Mouse (Mus musculus) megakaryocyte progenitor cell, adult 5-6 weeks (primary cell): ENCODE data around the gene Prl8a1. TPM values are rescaled to one million over a fixed set of nuclear protein-coding genes. Genes with fewer than 3 reads are reported as not detected.

ENCODE experiments used
- ATAC-seq: replicated peaks from 2 replicates; pipeline ENCODE4 v1.8.0; 2016; ENCODE audit warnings: mild to moderate bottlenecking, moderate TSS enrichment, inconsistent platforms; ENCODE audit not compliant: poor library complexity
- total RNA-seq, 2 experiments: library from RNA; stranded (forward) in 1 of 2; stranded (reverse) in 1 of 2; fragments of 157-497, 149-512 nt in 1 of 2; fragments of 200-1000 nt in 1 of 2; gene quantifications; 2 replicates each; pipeline versions ENCODE4 v1.2.3 to v1.2.4; 2015 to 2017

Gene Prl8a1
- total RNA-seq (2015) = not detected in 2 replicates
- not detected in 2 replicates for total RNA-seq (2017)

DNA sequence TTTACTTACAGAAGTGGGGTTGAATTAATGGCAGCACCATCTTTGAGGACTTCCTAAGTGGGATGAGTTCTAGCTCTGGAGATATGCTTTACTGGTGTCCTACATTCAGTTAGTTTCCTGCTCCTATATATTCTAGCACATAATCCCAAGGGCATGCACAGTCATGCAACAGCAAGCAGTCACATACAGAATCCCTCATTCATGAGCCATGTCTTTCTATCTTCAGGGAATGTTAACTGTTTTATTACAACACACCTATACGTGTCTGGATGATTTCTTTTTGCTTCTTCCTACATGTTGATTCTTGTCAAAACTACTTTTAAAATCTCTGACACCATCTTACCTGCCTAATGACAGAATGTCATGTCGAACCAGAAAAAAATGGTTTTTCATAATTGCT, at the start of gene Prl8a1:
Prl8a1 (minus strand) TSS at position 101 of the 400 bp plus-strand sequence.
- ATAC-seq = no peak

DNA sequence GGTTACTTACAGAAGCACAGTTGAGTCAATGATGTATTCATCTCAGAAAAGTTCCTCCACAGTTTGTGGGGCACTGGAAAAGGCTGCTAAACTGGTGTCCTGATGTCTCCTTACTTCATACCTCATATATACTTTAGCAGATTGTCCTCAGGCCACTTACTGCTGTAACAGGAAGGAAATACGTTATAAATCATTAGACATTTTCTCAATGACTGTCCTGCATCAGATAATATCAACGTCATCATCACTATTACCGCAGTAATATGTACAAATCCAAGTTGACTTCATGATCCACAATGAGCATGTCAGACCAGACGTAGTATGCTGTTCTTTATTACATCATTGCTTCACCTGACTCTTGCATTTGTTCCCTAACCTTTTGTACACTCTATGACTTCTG, 28.5 kb upstream of the Prl8a1 start, which contains the start of gene Prl7b1:
Prl7b1 (minus strand) TSS at position 101 of the 400 bp plus-strand sequence.
- ATAC-seq = no peak

DNA sequence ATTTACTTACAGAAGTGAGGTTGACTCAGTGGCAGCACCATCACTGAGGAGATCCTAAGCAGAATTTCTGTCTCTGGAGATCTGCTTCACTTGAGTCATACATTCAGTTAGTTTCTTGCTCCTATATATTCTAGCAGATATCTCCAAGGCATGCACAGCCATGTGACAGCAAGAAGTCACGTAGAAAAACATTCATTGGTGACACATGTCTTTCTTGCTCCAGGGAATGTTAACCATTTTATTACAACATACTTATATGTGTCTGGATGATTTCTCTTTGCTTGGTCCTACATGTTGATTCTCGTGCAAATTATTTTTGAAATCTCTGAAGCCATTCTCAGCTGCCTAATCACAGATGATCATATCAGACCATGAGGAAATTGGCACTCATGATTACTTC, 17.5 kb downstream of the Prl8a1 start, which contains the start of gene Prl8a9:
Prl8a9 (minus strand) TSS at position 101 of the 400 bp plus-strand sequence.
- ATAC-seq = no peak

DNA sequence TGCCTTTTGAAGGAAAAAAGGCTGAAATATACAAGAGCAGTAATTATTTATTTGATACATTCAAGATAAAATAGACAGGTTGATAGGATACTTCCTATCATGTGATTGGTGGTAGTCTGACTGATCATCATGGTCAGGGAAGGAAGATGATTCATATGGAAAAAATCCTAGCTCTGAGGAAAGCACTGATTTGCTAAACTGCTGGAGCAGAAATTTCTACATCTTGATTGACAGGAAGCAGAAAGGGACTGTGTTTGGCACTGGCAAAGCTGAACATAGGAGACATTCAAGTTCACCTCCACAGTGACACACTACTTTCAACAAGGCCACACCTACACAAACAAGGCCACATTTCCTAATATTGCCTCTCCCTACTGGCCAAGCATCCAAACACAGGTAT, 28.6 kb downstream of the Prl8a1 start:
- ATAC-seq = no peak

Other genes with a start within 250 kb of the Prl8a1 start
- gene Prl8a2, start 236.5 kb downstream of the Prl8a1 start, total RNA-seq (2015) = not detected in 2 replicates
- gene Prl8a2, start 236.5 kb downstream of the Prl8a1 start, total RNA-seq (2017) = not detected in 2 replicates
- not detected in 2 replicates for gene Prl2b1, start 191.3 kb downstream of the Prl8a1 start, total RNA-seq (2015)
- gene Prl2b1, start 191.3 kb downstream of the Prl8a1 start, total RNA-seq (2017) = not detected in 2 replicates
- gene Prl8a6, start 143.5 kb downstream of the Prl8a1 start, total RNA-seq (2015) = not detected in 2 replicates
- gene Prl8a6, start 143.5 kb downstream of the Prl8a1 start, total RNA-seq (2017) = not detected in 2 replicates
- not detected in 2 replicates for gene Prl8a8, start 69.0 kb downstream of the Prl8a1 start, total RNA-seq (2015)
- gene Prl8a8, start 69.0 kb downstream of the Prl8a1 start, total RNA-seq (2017) = not detected in 2 replicates
- gene Prl8a9, start 17.6 kb downstream of the Prl8a1 start, total RNA-seq (2015) = not detected in 2 replicates
- not detected in 2 replicates for gene Prl8a9, start 17.6 kb downstream of the Prl8a1 start, total RNA-seq (2017)
- gene Prl7b1, start 28.4 kb upstream of the Prl8a1 start, total RNA-seq (2015) = not detected in 2 replicates
- gene Prl7b1, start 28.4 kb upstream of the Prl8a1 start, total RNA-seq (2017) = not detected in 2 replicates
- not detected in 2 replicates for gene Prl7a1, start 60.3 kb upstream of the Prl8a1 start, total RNA-seq (2015)
- gene Prl7a1, start 60.3 kb upstream of the Prl8a1 start, total RNA-seq (2017) = not detected in 2 replicates
- gene Prl7a2, start 85.9 kb upstream of the Prl8a1 start, total RNA-seq (2015) = not detected in 2 replicates
- gene Prl7a2, start 85.9 kb upstream of the Prl8a1 start, total RNA-seq (2017) = not detected in 2 replicates
- gene Prl7d1, start 134.6 kb upstream of the Prl8a1 start, total RNA-seq (2015) = not detected in 2 replicates
- gene Prl7d1, start 134.6 kb upstream of the Prl8a1 start, total RNA-seq (2017) = not detected in 2 replicates
- not detected in 2 replicates for gene Prl7c1, start 198.6 kb upstream of the Prl8a1 start, total RNA-seq (2015)
- not detected in 2 replicates for gene Prl7c1, start 198.6 kb upstream of the Prl8a1 start, total RNA-seq (2017)
- not detected in 2 replicates for gene Prl2a1, start 219.5 kb upstream of the Prl8a1 start, total RNA-seq (2015)
- gene Prl2a1, start 219.5 kb upstream of the Prl8a1 start, total RNA-seq (2017) = not detected in 2 replicates